Mouse (Mus musculus) ovary, adult 2 months (tissue): ENCODE results near the gene Zfp688. TPM values are rescaled to one million over a fixed set of nuclear protein-coding genes. Genes with fewer than 3 reads are reported as not detected.

Source experiments
- polyA plus RNA-seq: library from polyadenylated mRNA; depleted of rRNA; stranded (reverse); fragments of >200 nt; gene quantifications from 2 replicates; pipeline ENCODE4 v1.2.3, GENCODE M21; 2012; rRNA removed

The Zfp688 gene
- polyA plus RNA-seq: 34.3 and 36.2 TPM in 2 replicates

DNA sequence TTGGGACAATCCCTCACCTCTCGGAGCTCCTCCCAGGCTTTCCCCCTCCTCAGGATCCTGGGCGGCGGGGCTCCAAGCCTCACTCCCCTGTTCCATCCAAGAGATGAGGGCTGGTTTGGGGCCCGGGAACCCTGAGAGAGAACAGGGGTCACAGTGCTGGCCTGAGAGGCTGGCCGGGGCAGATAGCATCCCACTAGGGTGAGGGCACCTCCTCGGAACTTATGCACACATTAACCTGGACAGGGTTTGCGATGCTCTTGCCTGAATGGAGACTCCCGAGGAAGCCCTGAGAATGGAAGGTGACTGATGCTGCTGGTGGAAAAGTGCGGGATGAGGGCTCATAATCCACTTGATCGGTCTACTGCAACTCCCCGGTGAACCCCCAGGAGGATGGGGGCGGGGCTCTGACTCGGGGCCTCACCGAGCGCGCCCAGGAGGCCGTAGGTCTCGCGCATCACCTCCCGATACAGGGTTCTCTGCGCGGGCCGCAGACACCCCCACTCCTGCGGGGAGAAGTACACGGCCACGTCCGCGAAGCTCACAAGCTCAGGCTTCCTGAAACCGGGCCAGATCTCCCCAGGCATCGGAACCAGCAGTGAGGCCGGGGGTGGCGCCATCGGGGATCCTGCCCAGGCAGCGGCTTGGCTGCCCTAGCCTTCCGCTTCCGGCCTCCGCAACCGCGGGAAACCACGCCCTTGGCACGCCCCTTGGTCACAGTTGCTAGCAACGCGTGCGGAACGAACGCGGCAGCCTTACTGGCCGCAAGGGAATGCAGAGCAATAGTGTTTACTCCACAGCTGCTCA is at the start of gene Zfp688:
Gene Zfp688, minus strand, starts transcription at position 681 of the 804 bp plus-strand sequence.

DNA sequence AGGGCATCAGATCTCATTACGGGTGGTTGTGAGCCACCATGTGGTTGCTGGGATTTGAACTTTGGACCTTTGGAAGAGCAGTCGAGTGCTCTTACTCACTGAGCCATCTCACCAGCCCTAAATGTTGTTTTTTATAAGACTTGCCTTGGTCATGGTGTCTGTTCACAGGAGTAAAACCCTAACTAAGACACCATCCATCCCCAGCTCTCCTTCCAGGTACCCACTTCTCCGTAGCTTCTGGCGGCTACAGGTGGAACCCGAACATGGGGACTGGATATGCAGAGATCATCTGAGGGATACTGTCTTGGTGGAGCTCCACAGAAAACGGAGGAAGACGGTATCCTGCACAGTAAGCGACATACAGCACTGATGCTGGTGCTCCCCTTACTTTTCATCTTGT is 37.4 kb upstream of the Zfp688 start, which contains the start of gene Prr14:
Gene Prr14, plus strand, starts transcription at position 301 of the 400 bp plus-strand sequence.

DNA sequence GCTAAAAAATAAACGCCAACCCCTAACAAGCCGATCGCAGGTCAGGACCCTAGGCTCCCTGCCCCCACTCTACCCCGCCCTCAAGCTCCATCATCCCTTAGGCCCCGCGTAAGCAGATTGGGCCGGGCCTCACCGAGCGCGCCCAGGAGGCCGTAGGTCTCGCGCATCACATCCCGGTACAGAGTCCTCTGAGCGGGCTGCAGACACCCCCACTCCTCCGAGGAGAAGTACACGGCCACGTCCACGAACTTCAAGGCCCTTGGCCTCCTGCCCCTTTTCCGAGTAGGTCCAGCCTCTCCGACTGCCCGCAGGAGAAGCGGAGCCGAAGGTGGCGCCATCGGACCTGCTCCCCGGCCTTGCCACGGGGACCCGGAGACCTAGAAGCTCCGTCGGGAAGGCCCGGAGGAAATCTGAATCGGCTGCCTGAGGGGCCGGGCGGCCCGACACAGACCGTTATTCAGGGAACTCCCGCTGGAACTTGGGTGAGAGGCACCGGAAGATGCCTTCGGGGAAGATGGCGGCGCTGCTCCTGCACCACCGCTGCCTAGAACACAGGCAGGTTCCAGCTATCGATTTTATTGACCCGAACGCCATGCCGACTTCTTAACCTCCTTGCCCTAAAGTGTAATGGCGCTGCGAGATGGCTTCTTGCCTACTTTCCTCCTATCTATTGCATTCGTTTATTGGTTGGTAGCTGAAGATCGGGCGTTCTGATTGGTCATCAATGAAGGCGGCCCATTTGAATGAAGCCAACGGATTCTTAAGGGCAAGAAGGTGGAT is 26.8 kb upstream of the Zfp688 start, which contains the start of gene Zfp689:
Gene Zfp689, minus strand, starts transcription at position 638 of the 780 bp plus-strand sequence.

DNA sequence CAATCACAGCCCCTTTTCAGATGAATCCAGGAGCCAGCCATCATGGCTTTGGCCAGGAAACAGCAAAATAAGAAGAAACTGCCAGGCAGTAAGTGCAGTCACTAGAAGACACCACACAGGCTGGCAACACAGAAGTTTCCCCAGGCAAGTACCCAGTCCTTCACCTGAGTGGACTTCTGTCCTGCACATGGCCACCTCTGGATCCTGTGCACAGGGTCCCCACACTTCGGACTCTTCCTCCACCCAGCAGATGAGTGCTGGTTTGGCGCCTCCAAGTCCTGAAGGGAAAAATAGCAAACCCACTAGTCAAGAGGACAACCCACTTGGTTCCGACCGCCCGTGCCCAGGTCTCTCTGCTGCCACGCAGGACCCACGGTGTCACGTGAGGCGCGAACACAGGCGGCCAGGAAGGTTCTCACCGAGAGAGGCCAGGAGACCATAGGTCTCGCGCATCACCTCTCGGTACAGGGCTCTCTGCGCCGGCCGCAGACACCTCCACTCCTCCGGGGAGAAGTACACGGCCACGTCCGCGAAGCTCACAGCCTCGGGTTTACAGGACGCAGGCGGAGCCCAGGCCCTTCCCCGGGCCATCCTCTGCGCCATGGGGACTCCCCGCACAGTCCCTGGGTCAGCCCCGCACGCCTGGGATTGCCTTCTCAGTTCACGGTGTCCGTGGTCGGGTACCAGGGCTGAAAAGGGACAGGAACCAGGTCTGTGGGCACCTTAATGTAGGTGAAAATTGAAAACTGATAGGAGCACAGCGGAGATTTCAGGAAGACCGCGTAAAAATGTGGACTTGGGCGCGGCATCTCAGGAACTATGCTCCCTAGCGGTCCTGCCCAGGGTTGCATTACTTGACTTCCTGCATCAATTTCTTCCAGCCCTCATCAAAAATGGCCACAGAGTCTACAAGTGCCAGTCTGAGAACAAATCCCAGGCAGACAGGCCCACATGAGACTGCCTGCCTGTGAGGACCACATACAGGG is 15.6 kb downstream of the Zfp688 start, which contains the start of gene Zfp764:
Gene Zfp764, minus strand, starts transcription at position 821 of the 986 bp plus-strand sequence.

DNA sequence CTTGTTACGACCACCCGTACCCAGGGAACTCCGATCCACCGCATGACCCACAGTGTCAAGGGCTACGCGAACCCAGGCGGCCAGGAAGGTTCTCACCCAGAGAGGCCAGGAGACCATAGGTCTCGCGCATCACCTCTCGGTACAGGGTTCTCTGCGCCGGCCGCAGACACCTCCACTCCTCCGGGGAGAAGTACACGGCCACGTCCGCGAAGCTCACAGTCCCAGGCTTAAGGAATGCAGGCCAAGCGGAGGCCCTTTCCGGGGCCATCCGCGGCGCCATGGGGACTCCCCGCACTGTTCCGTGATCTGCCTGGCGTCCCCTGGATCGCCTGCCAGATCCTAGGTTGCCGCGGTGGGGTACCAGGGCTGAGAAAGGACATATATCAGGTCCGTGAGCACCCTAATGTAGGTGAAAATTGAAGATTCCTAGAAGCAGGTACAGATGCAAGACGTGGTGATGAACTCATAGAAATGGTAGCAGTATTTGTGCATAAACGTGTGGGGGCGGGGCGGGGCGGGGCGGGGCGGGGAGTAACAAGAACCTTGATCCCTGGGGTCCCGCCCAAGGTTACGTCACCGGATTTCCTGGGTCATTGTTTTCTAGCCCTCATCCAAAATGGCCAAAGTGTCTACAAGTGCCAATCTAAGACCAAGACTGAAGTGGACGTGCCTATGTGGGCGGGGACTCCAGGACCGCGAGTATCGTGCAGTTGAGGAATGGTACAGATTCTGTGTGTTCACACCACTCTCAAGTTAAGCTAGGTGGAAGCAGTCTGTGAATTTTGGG is 28.5 kb downstream of the Zfp688 start, which contains the start of gene E430018J23Rik:
Gene E430018J23Rik, minus strand, starts transcription at position 473 of the 787 bp plus-strand sequence.

DNA sequence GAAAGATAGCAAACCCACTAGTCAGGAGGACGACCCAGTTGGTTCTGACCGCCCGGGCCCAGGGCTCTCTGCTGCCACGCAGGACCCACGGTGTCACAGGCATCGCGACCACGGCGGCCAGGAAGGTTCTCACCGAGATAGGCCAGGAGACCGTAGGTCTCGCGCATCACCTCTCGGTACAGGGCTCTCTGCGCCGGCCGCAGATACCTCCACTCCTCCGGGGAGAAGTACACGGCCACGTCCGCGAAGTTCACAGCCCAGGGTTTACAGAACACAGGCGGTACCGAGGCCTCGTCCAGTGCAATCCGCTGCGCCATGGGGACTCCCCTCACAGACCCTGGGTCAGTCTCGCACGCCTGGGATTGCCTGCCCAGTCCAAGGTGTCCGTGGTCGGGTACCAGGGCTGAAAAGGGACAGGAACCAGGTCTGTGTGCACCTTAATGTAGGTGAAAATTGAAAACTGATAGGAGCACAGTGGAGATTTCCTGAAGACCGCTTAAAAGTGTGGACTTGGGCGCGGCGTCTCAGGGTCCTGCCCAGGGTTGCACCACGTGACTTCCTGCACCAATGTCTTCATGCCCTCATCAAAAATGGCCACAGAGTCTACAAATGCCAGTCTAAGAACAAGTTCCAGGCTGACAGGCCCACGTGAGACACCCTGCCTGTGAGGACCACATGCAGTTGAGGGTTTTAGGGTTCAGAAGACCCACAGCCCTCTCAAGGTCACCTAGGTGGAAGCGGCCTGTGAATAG is 35.1 kb downstream of the Zfp688 start, which contains the start of gene 9130019O22Rik:
Gene 9130019O22Rik, minus strand, starts transcription at position 526 of the 752 bp plus-strand sequence.

DNA sequence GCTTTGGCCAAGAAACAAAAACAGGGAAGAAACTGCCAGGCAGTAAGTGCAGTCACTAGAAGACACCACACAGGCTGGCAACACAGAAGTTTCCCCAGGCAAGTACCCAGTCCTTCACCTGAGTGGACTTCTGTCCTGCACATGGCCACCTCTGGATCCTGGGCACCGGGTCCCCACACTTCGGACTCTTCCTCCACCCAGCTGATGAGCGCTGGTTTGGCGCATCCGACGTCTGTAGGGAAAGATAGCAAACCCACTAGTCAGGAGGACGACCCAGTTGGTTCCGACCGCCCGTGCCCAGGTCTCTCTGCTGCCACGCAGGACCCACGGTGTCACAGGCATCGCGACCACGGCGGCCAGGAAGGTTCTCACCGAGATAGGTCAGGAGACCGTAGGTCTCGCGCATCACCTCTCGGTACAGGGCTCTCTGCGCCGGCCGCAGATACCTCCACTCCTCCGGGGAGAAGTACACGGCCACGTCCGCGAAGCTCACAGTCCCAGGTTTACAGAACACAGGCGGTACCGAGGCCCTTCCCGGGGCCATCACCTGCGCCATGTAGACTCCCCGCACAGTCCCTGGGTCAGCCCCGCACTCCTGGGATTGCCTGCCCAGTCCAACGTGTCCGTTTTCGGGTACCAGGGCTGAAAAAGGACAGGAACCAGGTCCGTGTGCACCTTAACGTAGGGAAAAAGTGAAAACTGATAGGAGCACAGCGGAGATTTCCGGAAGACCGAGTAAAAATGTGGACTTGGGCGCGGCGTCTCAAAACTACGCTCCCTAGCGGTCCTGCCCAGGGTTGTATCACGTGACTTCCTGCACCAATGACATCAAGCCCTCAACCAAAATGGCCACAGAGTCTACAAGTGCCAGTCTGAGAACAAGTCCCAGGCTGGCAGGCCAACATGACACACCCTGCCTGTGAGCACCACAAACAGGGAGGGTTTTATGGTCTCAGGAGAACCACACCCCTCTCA is 46.3 kb downstream of the Zfp688 start, which contains the start of gene Zfp747:
Gene Zfp747, minus strand, starts transcription at position 780 of the 975 bp plus-strand sequence.

Other genes starting within 250 kb of the Zfp688 start
- gene Cd2bp2, start 226.0 kb downstream of the Zfp688 start, polyA plus RNA-seq: 22.5 and 27.3 TPM in 2 replicates
- gene Tbc1d10b, start 213.6 kb downstream of the Zfp688 start, polyA plus RNA-seq: 37.8 and 46.0 TPM in 2 replicates
- 0.89 and 1.2 TPM in 2 replicates for gene Mylpf, start 213.2 kb downstream of the Zfp688 start, polyA plus RNA-seq
- gene Zfp553, start 189.0 kb downstream of the Zfp688 start, polyA plus RNA-seq: 30.4 and 32.0 TPM in 2 replicates
- 13.9 and 22.8 TPM in 2 replicates for gene Sept1, start 188.9 kb downstream of the Zfp688 start, polyA plus RNA-seq
- 290 and 471 TPM in 2 replicates for gene Zfp771, start 177.8 kb downstream of the Zfp688 start, polyA plus RNA-seq
- 82.3 and 102 TPM in 2 replicates for gene Dctpp1, start 161.4 kb downstream of the Zfp688 start, polyA plus RNA-seq
- 19.5 and 24.6 TPM in 2 replicates for gene Sephs2, start 148.0 kb downstream of the Zfp688 start, polyA plus RNA-seq
- gene Itgal, start 125.8 kb downstream of the Zfp688 start, polyA plus RNA-seq: 4.3 and 4.5 TPM in 2 replicates
- gene Zfp768, start 76.5 kb downstream of the Zfp688 start, polyA plus RNA-seq: 48.6 and 54.8 TPM in 2 replicates
- gene Zfp747, start 46.0 kb downstream of the Zfp688 start, polyA plus RNA-seq: 9.1 and 10.7 TPM in 2 replicates
- 4.5 and 4.6 TPM in 2 replicates for gene 9130019O22Rik, start 34.9 kb downstream of the Zfp688 start, polyA plus RNA-seq
- gene E430018J23Rik, start 28.4 kb downstream of the Zfp688 start, polyA plus RNA-seq: 7.9 and 11.6 TPM in 2 replicates
- 7.0 and 8.5 TPM in 2 replicates for gene Zfp764, start 15.2 kb downstream of the Zfp688 start, polyA plus RNA-seq
- 8.0 and 9.3 TPM in 2 replicates for gene Zfp689, start 27.1 kb upstream of the Zfp688 start, polyA plus RNA-seq
- 62.6 and 76.9 TPM in 2 replicates for gene Prr14, start 37.5 kb upstream of the Zfp688 start, polyA plus RNA-seq
- gene Fbrs, start 57.1 kb upstream of the Zfp688 start, polyA plus RNA-seq: 21.3 and 27.7 TPM in 2 replicates
- 33.9 and 44.8 TPM in 2 replicates for gene Srcap, start 89.9 kb upstream of the Zfp688 start, polyA plus RNA-seq
- gene Gm42715, start 97.5 kb upstream of the Zfp688 start, polyA plus RNA-seq: 13.3 and 15.7 TPM in 2 replicates
- gene Tmem265, start 139.3 kb upstream of the Zfp688 start, polyA plus RNA-seq: 0.75 and 3.4 TPM in 2 replicates
- 62.0 and 70.8 TPM in 2 replicates for gene Phkg2, start 151.3 kb upstream of the Zfp688 start, polyA plus RNA-seq
- gene Ccdc189, start 166.5 kb upstream of the Zfp688 start, polyA plus RNA-seq: 11.7 and 13.2 TPM in 2 replicates
- gene Rnf40, start 166.7 kb upstream of the Zfp688 start, polyA plus RNA-seq: 33.5 and 34.1 TPM in 2 replicates
- gene Zfp629, start 193.7 kb upstream of the Zfp688 start, polyA plus RNA-seq: 21.3 and 22.4 TPM in 2 replicates